Mouse (Mus musculus) R1 (cell line): ENCODE data around the gene Gopc.

Source experiments
- DNase-seq: peaks from one replicate; pipeline ENCODE4 v3.0.0-alpha.2; 2018; ENCODE audit warnings: low read depth, low spot score

Gopc gene

GRCm38 (mm10) chr10:52387192-52387591, 5.3 kb upstream of the Gopc start:
- DNase-seq = no peak

DNA sequence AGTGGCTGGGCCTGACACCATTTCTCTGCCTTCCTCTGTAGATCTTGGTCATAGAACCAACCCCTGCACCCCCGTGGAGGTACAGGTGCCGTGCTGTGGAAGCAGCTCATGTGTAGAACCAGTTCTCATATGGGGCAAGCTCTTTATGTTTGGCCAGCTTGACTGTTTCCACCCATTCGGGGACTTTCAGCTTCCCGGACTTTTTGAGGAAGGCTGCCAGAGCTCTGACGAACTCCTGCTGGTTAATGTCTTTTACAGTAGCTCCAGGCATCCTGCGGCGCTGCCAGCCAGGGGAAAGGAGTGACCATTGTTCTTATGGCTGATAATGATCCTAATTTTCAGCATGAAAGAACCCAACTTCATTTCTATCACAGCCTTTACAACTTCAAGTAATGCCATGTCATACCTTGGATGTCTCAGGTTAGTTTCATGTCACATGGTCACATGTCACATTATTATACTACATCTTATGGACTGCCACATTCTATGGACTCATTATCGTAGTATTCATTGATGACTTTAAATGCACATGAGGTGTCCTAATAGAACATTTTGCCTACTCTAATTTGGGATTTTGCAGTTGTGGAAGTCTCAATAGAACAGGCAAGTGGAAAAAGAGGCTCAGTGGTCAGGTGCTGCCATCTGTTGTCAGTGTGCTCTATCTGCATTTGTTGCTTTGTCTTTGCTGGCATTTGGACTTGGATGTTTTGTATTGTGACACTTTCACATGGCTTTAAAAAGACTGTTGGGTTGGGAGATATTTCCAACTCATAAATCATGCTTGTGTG, 3.1 kb upstream of the Gopc start:
- peak; percentile 65 for DNase-seq

- DNase-seq = no peak
Observed at GRCm38 (mm10) chr10:52383522-52383921, 1.6 kb upstream of the Gopc start.

GRCm38 (mm10) chr10:52383022-52383421, 1.1 kb upstream of the Gopc start:
- no peak for DNase-seq

DNA sequence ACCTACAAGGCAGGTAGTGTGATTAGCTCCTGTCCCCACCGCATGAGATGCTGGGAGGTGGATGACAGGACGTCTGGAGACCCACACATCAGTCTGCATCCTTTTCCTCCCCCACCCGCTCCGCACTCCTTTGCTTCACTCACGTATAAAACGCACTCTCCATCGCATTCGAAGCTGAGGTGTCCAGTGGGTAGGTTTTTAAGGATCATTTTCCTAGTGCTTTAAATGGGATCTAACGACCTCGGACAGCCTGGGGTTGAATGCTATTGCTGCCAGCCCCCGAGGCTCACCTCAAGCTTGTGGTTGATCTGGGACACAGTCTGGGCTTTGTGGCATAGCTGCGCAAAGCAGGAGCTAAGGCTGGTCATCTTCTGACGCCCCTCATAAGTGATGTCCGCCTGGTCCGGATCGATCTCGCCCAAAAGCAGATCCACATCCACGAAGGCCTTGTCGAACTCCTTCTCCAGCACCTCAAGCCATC, 563 bp downstream of the Gopc start:
- peak; percentile 54 for DNase-seq

DNA sequence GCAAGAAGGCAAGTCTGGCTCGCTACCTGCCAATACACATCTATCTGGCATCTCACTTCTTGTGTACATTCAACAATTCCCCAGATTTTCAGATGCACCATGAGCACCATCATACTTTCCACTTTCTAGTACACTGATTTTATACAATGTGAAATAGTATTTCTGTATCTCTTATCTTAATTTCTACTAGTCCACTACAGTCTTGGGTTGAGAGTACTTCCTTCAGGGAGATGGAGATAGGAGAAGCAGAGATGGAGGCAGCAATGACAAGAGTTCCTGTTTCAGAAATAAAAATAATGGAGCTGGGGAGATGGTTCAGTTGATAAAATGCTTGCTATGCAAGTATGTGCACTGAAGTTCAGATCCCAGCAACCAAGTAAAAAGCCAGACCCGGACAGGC, 4.1 kb downstream of the Gopc start:
- DNase-seq = no peak

GRCm38 (mm10) chr10:52376422-52376821, 5.5 kb downstream of the Gopc start:
- no peak for DNase-seq

- DNase-seq = no peak
Observed at GRCm38 (mm10) chr10:52374651-52375050, 7.3 kb downstream of the Gopc start.

DNA sequence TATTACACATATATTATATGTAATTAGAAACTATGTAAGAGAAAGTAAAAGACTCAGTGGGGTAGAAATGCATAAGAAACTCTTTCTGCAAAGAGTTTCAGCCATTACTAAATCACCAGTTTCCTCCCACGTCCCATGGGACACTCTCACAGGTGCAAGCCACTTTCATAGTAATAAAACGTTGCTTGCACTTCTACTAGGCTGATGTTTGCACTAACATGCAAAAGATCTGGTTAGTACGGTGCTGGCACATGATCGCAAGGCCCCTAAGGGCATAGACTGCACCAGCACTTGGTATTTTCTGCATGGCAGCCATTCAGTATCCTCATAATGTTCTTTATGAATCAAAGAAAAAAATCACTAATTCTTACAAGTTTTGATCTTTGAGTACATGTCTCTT, 8.1 kb downstream of the Gopc start:
- no peak for DNase-seq

DNA sequence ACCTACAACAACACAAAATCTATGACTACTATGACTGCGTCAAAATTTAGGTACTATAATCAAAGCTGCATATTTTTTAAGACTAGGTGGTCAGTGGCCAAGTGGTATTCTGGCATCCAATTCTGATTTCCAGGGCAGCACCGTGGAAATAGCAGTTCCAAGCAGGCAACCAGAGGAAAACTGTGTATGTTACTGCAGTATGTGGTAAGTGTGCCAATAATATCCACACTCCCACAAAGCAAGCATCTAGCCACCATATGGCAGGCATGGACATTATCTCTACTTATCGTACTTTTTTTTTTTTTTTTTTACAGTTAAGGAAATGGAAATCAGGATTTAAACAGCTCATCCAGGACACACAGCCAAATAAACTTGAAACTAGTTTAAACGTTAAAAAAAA, 13.5 kb downstream of the Gopc start:
- DNase-seq = no peak

DNA sequence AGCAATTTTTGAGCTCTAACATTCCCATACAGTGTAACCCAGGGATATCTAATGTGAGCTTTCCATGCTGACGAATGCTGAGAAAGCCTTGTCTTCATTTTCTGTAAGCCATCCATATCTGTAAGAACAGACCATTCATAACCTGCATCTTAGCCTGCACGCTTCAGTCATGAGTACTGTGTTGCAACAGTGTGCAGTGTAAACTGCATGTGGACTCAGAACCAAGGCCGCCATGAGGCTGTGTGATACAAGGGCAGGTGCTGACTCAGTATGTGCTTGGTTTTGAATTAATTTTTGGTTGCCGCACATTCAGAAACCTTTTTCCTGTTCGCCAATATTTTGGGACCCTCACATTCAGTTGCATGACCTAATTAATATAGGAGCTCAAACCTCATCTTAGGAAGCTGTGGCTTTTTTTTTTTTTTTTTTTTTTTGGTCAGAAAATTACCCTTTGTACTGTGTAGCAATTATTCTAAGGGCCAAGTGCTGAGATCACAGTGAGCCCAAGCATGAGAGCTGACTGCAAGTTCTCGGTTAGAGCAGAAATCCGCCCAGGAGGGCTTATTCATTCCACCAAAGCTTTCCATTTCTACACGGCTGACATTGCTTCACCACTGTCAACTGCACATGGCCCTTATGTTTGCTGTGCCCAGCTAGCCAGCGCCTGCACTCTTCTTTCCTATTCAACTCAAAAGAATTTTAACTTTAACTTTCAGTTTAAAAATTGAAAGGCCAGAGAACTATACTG, 20.9 kb downstream of the Gopc start:
- no peak for DNase-seq

- DNase-seq = peak; percentile 18
Observed at GRCm38 (mm10) chr10:52360241-52360735, 21.6 kb downstream of the Gopc start.

GRCm38 (mm10) chr10:52358467-52358866, 23.5 kb downstream of the Gopc start, which contains the start of gene Gm26741:
Gene Gm26741, plus strand, starts transcription at chr10:52358767.
- DNase-seq = no peak

DNA sequence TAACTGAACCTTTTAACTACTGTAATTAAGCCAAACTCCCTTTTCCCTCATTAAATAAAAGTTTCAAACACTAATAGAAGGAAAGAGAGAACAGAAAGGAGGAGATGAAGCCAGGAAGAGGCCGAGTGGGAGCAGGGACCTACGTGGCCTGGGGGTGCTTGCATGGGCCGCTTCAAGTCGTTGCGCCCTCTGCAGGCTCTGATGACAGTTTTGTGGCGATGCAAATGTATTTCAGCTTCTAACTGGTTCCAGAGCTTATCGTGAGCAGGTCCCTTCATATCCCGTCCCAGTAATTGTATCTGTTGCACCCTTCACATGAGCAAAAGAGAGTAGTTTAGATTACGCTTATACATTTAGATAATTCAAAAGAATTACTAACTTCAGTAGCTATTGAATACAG, 28.7 kb downstream of the Gopc start:
- peak; percentile 77 for DNase-seq

DNA sequence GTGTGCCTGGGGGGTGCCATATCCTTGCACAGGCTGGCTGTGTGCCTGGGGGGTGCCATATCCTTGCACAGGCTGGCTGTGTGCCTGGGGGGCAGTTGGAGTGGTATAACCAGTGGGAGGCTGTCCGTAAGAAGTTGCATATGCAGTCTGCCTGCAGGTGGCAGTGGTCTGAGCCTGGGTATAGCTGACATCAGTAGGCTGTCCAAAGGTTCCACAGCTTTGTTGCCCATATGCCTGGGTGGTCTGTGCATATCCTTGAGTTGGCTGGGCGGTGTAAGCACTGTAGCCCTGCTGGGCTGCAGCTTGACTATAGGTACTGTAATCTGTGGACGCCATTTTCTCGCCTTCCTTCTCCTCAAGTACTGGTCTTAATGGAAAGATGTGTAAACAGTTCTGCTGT, 38.6 kb downstream of the Gopc start:
- peak; percentile 74 for DNase-seq

GRCm38 (mm10) chr10:52331007-52331406, 50.9 kb downstream of the Gopc start:
- peak; percentile 61 for DNase-seq

- DNase-seq = no peak
Observed at GRCm38 (mm10) chr10:52321918-52322317, 60.0 kb downstream of the Gopc start.

- DNase-seq = peak; percentile 37
Observed at GRCm38 (mm10) chr10:52319506-52320286, 62.2 kb downstream of the Gopc start.

GRCm38 (mm10) chr10:52309196-52309595, 72.7 kb downstream of the Gopc start:
- DNase-seq = no peak

DNA sequence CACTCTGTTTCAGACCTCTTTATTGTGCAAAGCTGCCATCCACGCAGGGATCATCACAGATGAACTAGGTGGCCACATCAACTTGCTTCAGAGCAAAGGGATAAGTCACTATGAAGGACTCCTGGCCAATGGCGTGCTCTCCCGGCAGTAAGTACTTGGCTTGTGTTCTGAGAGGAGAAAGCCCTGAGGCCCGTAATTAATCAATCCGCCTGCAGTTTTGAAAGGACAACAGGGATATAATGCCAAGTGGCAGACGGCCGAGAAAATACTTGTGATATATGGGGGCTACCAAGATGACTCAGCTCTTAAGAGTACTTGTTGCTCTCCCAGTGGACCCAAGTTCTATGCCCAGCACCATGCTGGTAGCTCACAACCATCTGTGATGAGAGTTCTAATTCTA, 77.3 kb downstream of the Gopc start:
- no peak for DNase-seq

DNA sequence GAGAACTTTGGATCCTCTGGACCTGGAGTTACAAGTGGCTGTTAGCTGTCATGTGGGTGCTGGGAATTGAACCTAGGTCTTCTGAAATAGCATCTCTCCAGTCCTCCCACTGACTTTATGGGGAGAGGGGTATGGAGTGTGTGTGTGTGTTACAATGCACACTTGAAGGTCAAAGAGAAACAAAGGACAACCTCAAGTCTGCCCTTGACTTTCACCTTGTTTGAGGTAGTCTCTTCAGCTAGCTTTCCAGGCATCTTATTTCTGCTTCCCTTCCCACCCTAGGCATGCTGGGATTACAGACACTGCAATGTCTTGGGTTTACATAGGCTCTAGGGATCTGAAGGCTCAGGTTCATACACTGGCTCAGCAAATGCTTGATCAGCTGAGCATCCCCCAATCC, 79.7 kb downstream of the Gopc start:
- DNase-seq = peak; percentile 76

- peak; percentile 83 for DNase-seq
Observed at GRCm38 (mm10) chr10:52301766-52302165, 80.2 kb downstream of the Gopc start.
